Mouse (Mus musculus): ENCODE measurements around the gene Wdr11. TPM values are rescaled to one million over a fixed set of nuclear protein-coding genes. Genes with fewer than 3 reads are reported as not detected.

The Wdr11 gene
- polyA plus RNA-seq, 1 experiment from 2014 or later = 9.2 TPM

GRCm38 (mm10) chr7:129675852-129676251 lies 84.2 kb downstream of the Wdr11 start:
- TF ChIP-seq EP300 (IDR thresholded peaks at IDR 0.05; ENCODE audit: low read depth) (no peak), CTCF (IDR thresholded peaks at IDR 0.05; ENCODE audit: low read depth) (no peak)
- no peak for ATAC-seq
- no peaks in the 10 kb centered on the region for H3K4me1 ChIP-seq (ENCODE audit: insufficient read depth)
- no peaks in the 10 kb centered on the region for H3K27me3 ChIP-seq (ENCODE audit: insufficient read depth, low read length)
- no peak for DNase-seq
- WGBS (ENCODE audit: insufficient replicate concordance) = 79% methylated on average over 6 of the region's 6 CpGs
- no peak overlapping the region for H3K4me3 ChIP-seq (ENCODE audit: low read depth, low read length)
- no peak overlapping the region for H3K4me2 ChIP-seq (ENCODE audit: low read depth, low read length)
- no peak overlapping the region for H3K9ac ChIP-seq (replicated peaks)
- H3K9me3 ChIP-seq (ENCODE audit: low read length) = no peaks in the 10 kb centered on the region
- H3K36me3 ChIP-seq (replicated peaks; ENCODE audit: insufficient read depth, low read length) = no peaks in the 10 kb centered on the region
- H3K27ac ChIP-seq (ENCODE audit: low read depth) = no peak overlapping the region

- Histone ChIP-seq H3K27ac (ENCODE audit: low read depth) (no peak overlapping the region), H3K9ac (replicated peaks) (no peak overlapping the region), H3K9me3 (ENCODE audit: low read length) (no peaks in the 10 kb centered on the region), H3K4me1 (ENCODE audit: insufficient read depth) (no peaks in the 10 kb centered on the region), H3K27me3 (ENCODE audit: insufficient read depth, low read length) (no peaks in the 10 kb centered on the region), H3K36me3 (replicated peaks; ENCODE audit: insufficient read depth, low read length) (no peaks in the 10 kb centered on the region), H3K4me2 (ENCODE audit: low read depth, low read length) (no peak overlapping the region), H3K4me3 (ENCODE audit: low read depth, low read length) (no peak overlapping the region)
- DNase-seq = no peak
- no peak for ATAC-seq
- WGBS (ENCODE audit: insufficient replicate concordance) = 68% methylated on average over 4 of the region's 4 CpGs
- TF ChIP-seq CTCF (IDR thresholded peaks at IDR 0.05; ENCODE audit: low read depth) (no peak), EP300 (IDR thresholded peaks at IDR 0.05; ENCODE audit: low read depth) (no peak)
Observed at GRCm38 (mm10) chr7:129677141-129677540, 85.5 kb downstream of the Wdr11 start.

- ATAC-seq (no peak), DNase-seq (no peak)
- Histone ChIP-seq H3K4me2 (ENCODE audit: low read depth, low read length) (no peak overlapping the region), H3K36me3 (replicated peaks; ENCODE audit: insufficient read depth, low read length) (no peaks in the 10 kb centered on the region), H3K27ac (ENCODE audit: low read depth) (no peak overlapping the region), H3K9ac (replicated peaks) (no peak overlapping the region), H3K4me1 (ENCODE audit: insufficient read depth) (no peaks in the 10 kb centered on the region), H3K9me3 (ENCODE audit: low read length) (no peaks in the 10 kb centered on the region), H3K4me3 (ENCODE audit: low read depth, low read length) (no peak overlapping the region), H3K27me3 (ENCODE audit: insufficient read depth, low read length) (no peaks in the 10 kb centered on the region)
- TF ChIP-seq EP300 (IDR thresholded peaks at IDR 0.05; ENCODE audit: low read depth) = no peak
- WGBS (ENCODE audit: insufficient replicate concordance) = 59% methylated on average over 8 of the region's 8 CpGs
Observed at GRCm38 (mm10) chr7:129678431-129678830, 86.8 kb downstream of the Wdr11 start.

- Histone ChIP-seq H3K4me1 (ENCODE audit: insufficient read depth) (no peaks in the 10 kb centered on the region), H3K4me2 (ENCODE audit: low read depth, low read length) (no peak overlapping the region), H3K27ac (ENCODE audit: low read depth) (no peak overlapping the region), H3K36me3 (replicated peaks; ENCODE audit: insufficient read depth, low read length) (no peaks in the 10 kb centered on the region), H3K9me3 (ENCODE audit: low read length) (no peaks in the 10 kb centered on the region), H3K9ac (replicated peaks) (no peak overlapping the region), H3K27me3 (ENCODE audit: insufficient read depth, low read length) (no peaks in the 10 kb centered on the region), H3K4me3 (ENCODE audit: low read depth, low read length) (no peak overlapping the region)
- 71% methylated on average over 8 of the region's 8 CpGs for WGBS (ENCODE audit: insufficient replicate concordance)
- ATAC-seq (no peak), DNase-seq (no peak)
- TF ChIP-seq EP300 (IDR thresholded peaks at IDR 0.05; ENCODE audit: low read depth) (no peak), CTCF (IDR thresholded peaks at IDR 0.05; ENCODE audit: low read depth) (no peak)
Observed at GRCm38 (mm10) chr7:129678972-129679371, 87.3 kb downstream of the Wdr11 start.

- H3K4me3 ChIP-seq (ENCODE audit: low read depth, low read length) = no peak overlapping the region
- H3K27me3 ChIP-seq (ENCODE audit: insufficient read depth, low read length) = no peaks in the 10 kb centered on the region
- H3K9me3 ChIP-seq (ENCODE audit: low read length) = no peaks in the 10 kb centered on the region
- no peak overlapping the region for H3K4me2 ChIP-seq (ENCODE audit: low read depth, low read length)
- no peak overlapping the region for H3K27ac ChIP-seq (ENCODE audit: low read depth)
- TF ChIP-seq EP300 (IDR thresholded peaks at IDR 0.05; ENCODE audit: low read depth) (no peak), CTCF (IDR thresholded peaks at IDR 0.05; ENCODE audit: low read depth) (peak; percentile 35; the same call in 1 of the 2 replicates)
- DNase-seq (no peak), ATAC-seq (no peak)
- no peaks in the 10 kb centered on the region for H3K4me1 ChIP-seq (ENCODE audit: insufficient read depth)
- H3K36me3 ChIP-seq (replicated peaks; ENCODE audit: insufficient read depth, low read length) = no peaks in the 10 kb centered on the region
- H3K9ac ChIP-seq (replicated peaks) = no peak overlapping the region
- 56% methylated on average over 10 of the region's 10 CpGs for WGBS (ENCODE audit: insufficient replicate concordance)
Observed at GRCm38 (mm10) chr7:129680534-129681210, 89.0 kb downstream of the Wdr11 start.

GRCm38 (mm10) chr7:129682525-129682924 lies 90.9 kb downstream of the Wdr11 start:
- Histone ChIP-seq H3K9ac (replicated peaks) (no peak overlapping the region), H3K9me3 (ENCODE audit: low read length) (no peaks in the 10 kb centered on the region), H3K4me2 (ENCODE audit: low read depth, low read length) (no peak overlapping the region), H3K4me1 (ENCODE audit: insufficient read depth) (no peaks in the 10 kb centered on the region), H3K36me3 (replicated peaks; ENCODE audit: insufficient read depth, low read length) (no peaks in the 10 kb centered on the region), H3K4me3 (ENCODE audit: low read depth, low read length) (no peak overlapping the region), H3K27me3 (ENCODE audit: insufficient read depth, low read length) (no peaks in the 10 kb centered on the region), H3K27ac (ENCODE audit: low read depth) (no peak overlapping the region)
- 61% methylated on average over 3 of the region's 3 CpGs for WGBS (ENCODE audit: insufficient replicate concordance)
- no peak for TF ChIP-seq EP300 (IDR thresholded peaks at IDR 0.05; ENCODE audit: low read depth)
- no peak for TF ChIP-seq CTCF (IDR thresholded peaks at IDR 0.05; ENCODE audit: low read depth)
- no peak for ATAC-seq
- no peak for DNase-seq
